Mouse (Mus musculus) neural tube, embryonic 15.5 days (tissue): ENCODE results near the gene Slc25a14. TPM values are rescaled to one million over a fixed set of nuclear protein-coding genes. Genes with fewer than 3 reads are reported as not detected.

Source experiments
- ATAC-seq: fragments of 200-750 bp; cut with Nextera tagmentation; 2 replicates; pipeline ENCODE4 v1.8.0; 2017; ENCODE audit warnings: mild to moderate bottlenecking, moderate TSS enrichment, moderate library complexity; ENCODE audit not compliant: low FRiP score
- H3K27ac ChIP-seq: fragments of 300-500 bp; sonication (generic); replicated peaks from 2 replicates; pipeline ENCODE4 v1.5.1; 2015; ENCODE audit warnings: mild to moderate bottlenecking, inconsistent platforms
- H3K27me3 ChIP-seq: fragments of 300-500 bp; sonication (generic); replicated peaks from 2 replicates; pipeline ENCODE4 v1.6.1; 2015; ENCODE audit warnings: inconsistent platforms
- H3K36me3 ChIP-seq: fragments of 300-500 bp; sonication (generic); 2 replicates; pipeline ENCODE4 v1.6.1; 2015; ENCODE audit warnings: inconsistent platforms
- H3K4me1 ChIP-seq: fragments of 300-500 bp; sonication (generic); 2 replicates; pipeline ENCODE4 v1.6.1; 2015; ENCODE audit warnings: inconsistent platforms
- H3K4me2 ChIP-seq: fragments of 300-500 bp; sonication (generic); 2 replicates; pipeline ENCODE4 v1.6.1; 2015; ENCODE audit warnings: inconsistent platforms, mild to moderate bottlenecking, moderate library complexity
- H3K4me3 ChIP-seq: fragments of 300-500 bp; sonication (generic); replicated peaks from 2 replicates; pipeline ENCODE4 v1.5.1; 2015; ENCODE audit warnings: mild to moderate bottlenecking, inconsistent platforms
- H3K9ac ChIP-seq: fragments of 300-500 bp; sonication (generic); replicated peaks from 2 replicates; pipeline ENCODE4 v1.6.1; 2015; ENCODE audit warnings: mild to moderate bottlenecking, inconsistent platforms
- H3K9me3 ChIP-seq: fragments of 300-500 bp; sonication (generic); replicated peaks from 2 replicates; pipeline ENCODE4 v1.6.1; 2016; ENCODE audit warnings: inconsistent platforms
- WGBS: fragments of 180-500 bp; shearing (Covaris S2); methylation state at CpG from one replicate; pipeline ENCODE4 v1.1.7; 2015; ENCODE audit warnings: mixed read lengths; 5-methylcytosine and 5-hydroxymethylcytosine counted together
- microRNA-seq: library from miRNA; unstranded; fragments of <30 nt; microRNA quantifications from one replicate; pipeline ENCODE4, GENCODE M21; 2017
- polyA plus RNA-seq: library from polyadenylated mRNA; unstranded; fragments of >200 nt; fragmentation: Nextera tagmentation; extraction: Ambion mirVana; gene quantifications from 2 replicates; pipeline ENCODE4 v1.2.1, GENCODE M21; 2015

Gene Slc25a14
- polyA plus RNA-seq, 1 experiment from 2014 or later: 40.8 TPM

DNA sequence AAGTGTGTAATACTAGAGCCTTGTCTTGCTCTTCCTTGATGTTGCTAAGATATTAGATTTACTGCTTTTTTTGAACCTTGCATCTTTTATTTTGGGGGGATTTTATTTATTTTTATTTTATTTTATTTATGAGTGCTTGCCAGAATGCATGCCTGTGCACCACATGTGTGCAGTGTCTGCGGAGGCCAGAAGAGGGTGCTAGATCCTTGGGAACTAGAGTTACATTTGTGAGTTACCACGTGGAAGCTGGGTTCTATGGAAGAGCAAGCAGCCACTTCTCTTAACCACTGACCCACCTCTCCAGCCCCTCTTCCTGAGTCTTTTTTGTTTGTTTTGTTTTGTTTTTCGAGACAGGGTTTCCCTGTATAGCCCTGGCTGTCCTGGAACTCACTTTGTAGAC lies 46.4 kb downstream of the Slc25a14 start:
- Histone ChIP-seq H3K9ac (no peak overlapping the region), H3K27me3 (no peaks in the 10 kb centered on the region), H3K4me3 (no peak overlapping the region), H3K4me2 (no peak overlapping the region), H3K9me3 (no peaks in the 10 kb centered on the region), H3K27ac (no peak overlapping the region), H3K4me1 (no peaks in the 10 kb centered on the region), H3K36me3 (no peaks in the 10 kb centered on the region)
- ATAC-seq: no peak
- 73% methylated on average over 3 of the region's 3 CpGs for WGBS

DNA sequence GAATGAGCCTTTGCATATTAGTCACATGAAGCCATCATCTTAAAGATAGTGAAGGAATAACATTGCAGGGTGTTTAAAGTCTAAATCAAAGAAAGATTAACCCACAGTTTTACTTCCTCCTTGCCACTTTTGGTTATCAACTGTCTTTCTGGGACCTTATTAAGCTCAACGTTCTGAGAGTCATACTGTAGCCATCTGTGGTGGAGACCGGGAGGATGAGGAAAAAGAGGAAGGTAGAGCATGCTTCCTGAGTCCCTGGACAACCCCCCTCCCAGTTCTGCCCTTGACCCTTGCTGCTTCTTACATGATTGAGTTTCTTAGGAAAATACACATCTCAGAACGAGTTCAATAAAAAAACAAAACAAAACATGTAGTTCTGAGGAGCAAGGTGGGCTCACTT lies 48.5 kb downstream of the Slc25a14 start:
- no peak overlapping the region for H3K27ac ChIP-seq
- H3K4me2 ChIP-seq: no peak overlapping the region
- no peaks in the 10 kb centered on the region for H3K9me3 ChIP-seq
- WGBS: 80% methylated on average over 3 of the region's 3 CpGs
- H3K9ac ChIP-seq: no peak overlapping the region
- ATAC-seq: no peak
- no peaks in the 10 kb centered on the region for H3K4me1 ChIP-seq
- no peak overlapping the region for H3K4me3 ChIP-seq
- H3K36me3 ChIP-seq: no peaks in the 10 kb centered on the region
- no peaks in the 10 kb centered on the region for H3K27me3 ChIP-seq

DNA sequence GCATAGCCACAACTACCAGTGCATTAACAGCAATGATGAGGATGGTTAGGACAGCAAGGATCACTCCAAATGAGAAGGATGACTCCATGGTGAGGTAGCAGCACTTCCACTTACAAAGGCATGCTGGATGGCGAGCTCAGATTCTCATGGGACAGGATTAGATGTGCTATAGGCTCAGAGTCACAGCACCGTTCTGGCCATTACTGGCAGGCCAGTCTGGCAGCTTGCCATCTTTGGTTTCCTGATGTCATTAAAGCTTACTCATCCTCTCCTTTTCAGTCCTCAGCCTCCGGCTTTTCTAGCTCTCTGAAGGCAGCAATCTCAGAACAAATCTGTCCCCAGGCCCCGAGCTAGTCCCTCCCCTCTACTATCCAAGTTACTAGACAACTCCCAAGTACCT lies 51.0 kb downstream of the Slc25a14 start, which contains the start of gene Gpr119:
Gene Gpr119, minus strand, starts transcription at position 308 of the 400 bp plus-strand sequence.
- H3K9ac ChIP-seq: no peak within 1 kb of the TSS
- no peak within 1 kb of the TSS for H3K4me3 ChIP-seq
- 59% methylated on average over 4 of the region's 4 CpGs for WGBS
- ATAC-seq: no peak
- H3K9me3 ChIP-seq: no peaks in the 10 kb centered on the region
- H3K27ac ChIP-seq: no peak within 1 kb of the TSS
- no peaks in the 10 kb centered on the region for H3K27me3 ChIP-seq
- no peaks in the 10 kb centered on the region for H3K36me3 ChIP-seq
- no peaks in the 10 kb centered on the region for H3K4me1 ChIP-seq
- H3K4me2 ChIP-seq: no peak within 1 kb of the TSS

- Histone ChIP-seq H3K27ac (no peak overlapping the region), H3K4me2 (no peak overlapping the region), H3K9ac (no peak overlapping the region), H3K4me1 (no peaks in the 10 kb centered on the region), H3K9me3 (no peaks in the 10 kb centered on the region), H3K36me3 (no peaks in the 10 kb centered on the region), H3K27me3 (no peaks in the 10 kb centered on the region), H3K4me3 (no peak overlapping the region)
- WGBS: 21% methylated on average over 3 of the region's 3 CpGs
- no peak for ATAC-seq
These were observed 60.2 kb downstream of the Slc25a14 start for GRCm38 (mm10) chrX:48683451-48683850.

DNA sequence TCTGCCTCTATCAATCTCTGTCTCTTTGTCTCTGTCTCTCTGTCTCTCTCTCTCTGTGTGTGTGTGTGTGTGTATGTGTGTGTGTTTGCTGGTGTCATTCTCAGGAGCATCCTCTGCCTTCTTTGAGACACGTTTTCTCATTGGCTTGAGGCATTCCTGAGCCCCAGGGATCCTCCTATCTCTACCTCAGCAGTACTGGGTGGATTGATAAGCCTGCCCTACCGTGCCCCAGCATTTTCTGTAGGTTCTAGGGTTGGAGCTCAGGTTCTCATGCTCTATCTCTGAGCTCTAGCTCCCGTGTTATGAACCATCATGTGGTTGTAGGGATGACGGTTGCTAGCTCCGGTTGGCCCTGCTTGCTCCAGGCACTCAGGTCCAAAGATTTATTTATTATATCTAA lies 60.6 kb downstream of the Slc25a14 start:
- Histone ChIP-seq H3K4me2 (no peak overlapping the region), H3K4me3 (no peak overlapping the region), H3K9ac (no peak overlapping the region), H3K9me3 (no peaks in the 10 kb centered on the region), H3K4me1 (no peaks in the 10 kb centered on the region), H3K27me3 (no peaks in the 10 kb centered on the region), H3K36me3 (no peaks in the 10 kb centered on the region), H3K27ac (no peak overlapping the region)
- 78% methylated on average over 5 of the region's 5 CpGs for WGBS
- no peak for ATAC-seq

DNA sequence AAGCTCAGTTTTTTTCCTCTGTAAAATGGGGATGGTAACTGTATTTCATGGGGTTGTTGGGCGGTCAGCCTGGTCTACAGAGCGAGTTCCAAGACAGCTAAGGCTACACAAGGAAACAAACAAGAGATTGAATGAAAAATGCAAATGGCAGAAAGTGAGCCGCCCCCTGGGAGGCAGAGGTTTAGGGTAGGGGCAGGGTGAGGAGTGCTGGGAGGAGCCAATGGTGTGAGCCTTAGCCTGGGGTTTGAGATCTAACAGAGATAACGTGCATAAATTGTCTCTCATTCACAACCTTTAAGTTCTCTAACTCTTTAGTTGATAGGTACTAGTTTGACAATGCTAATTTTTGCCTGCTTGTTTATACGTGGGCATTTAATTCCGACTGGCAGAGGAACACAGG lies 71.2 kb downstream of the Slc25a14 start:
- H3K4me1 ChIP-seq: peaks cover 6% of the 10 kb centered on the region
- H3K27me3 ChIP-seq: no peaks in the 10 kb centered on the region
- H3K36me3 ChIP-seq: no peaks in the 10 kb centered on the region
- WGBS: 14% methylated on average over 6 of the region's 6 CpGs
- H3K4me3 ChIP-seq: peak overlapping the region; percentile 58
- H3K27ac ChIP-seq: peak overlapping the region; percentile 63; the same call in 1 of the 2 replicates
- H3K4me2 ChIP-seq: peak overlapping the region; percentile 57
- peak overlapping the region; percentile 30; the same call in 1 of the 2 replicates for H3K9ac ChIP-seq
- H3K9me3 ChIP-seq: no peaks in the 10 kb centered on the region
- ATAC-seq: peak; percentile 90

- H3K9ac ChIP-seq: peak within 1 kb of the TSS; percentile 47
- H3K4me3 ChIP-seq: peak within 1 kb of the TSS; percentile 58
- H3K27me3 ChIP-seq: no peaks in the 10 kb centered on the region
- no peaks in the 10 kb centered on the region for H3K36me3 ChIP-seq
- peak within 1 kb of the TSS; percentile 57 for H3K4me2 ChIP-seq
- peaks cover 6% of the 10 kb centered on the region for H3K4me1 ChIP-seq
- peak; percentile 99 for ATAC-seq
- H3K9me3 ChIP-seq: no peaks in the 10 kb centered on the region
- WGBS: 18% methylated on average over 41 of the region's 42 CpGs
- H3K27ac ChIP-seq: peak within 1 kb of the TSS; percentile 63; the same call in 1 of the 2 replicates
These were observed 71.7 kb downstream of the Slc25a14 start, which contains the start of gene Rbmx2 for GRCm38 (mm10) chrX:48694864-48695371. Gene Rbmx2, plus strand, starts transcription at chrX:48695004.

GRCm38 (mm10) chrX:48709701-48710100 lies 86.5 kb downstream of the Slc25a14 start:
- Histone ChIP-seq H3K36me3 (peaks cover 9% of the 10 kb centered on the region; the same call in 1 of the 2 replicates), H3K4me3 (no peak overlapping the region), H3K27me3 (no peaks in the 10 kb centered on the region), H3K27ac (no peak overlapping the region), H3K4me1 (no peaks in the 10 kb centered on the region), H3K4me2 (no peak overlapping the region), H3K9ac (no peak overlapping the region), H3K9me3 (no peaks in the 10 kb centered on the region)
- no peak for ATAC-seq
- WGBS: 90% methylated on average over 10 of the region's 10 CpGs

Small RNAs within 50 kb of the gene (microRNA-seq; reads per million reads assigned to microRNA genes)
- gene Gm27828: not detected

Other genes with a start within 250 kb of the Slc25a14 start
- 0.74 and 2.5 TPM in 2 replicates for gene Elf4, start 160.3 kb upstream of the Slc25a14 start, polyA plus RNA-seq
- gene Aifm1, start 109.8 kb upstream of the Slc25a14 start, polyA plus RNA-seq: 40.9 and 49.1 TPM in 2 replicates
- 78.3 and 102 TPM in 2 replicates for gene Rab33a, start 104.1 kb upstream of the Slc25a14 start, polyA plus RNA-seq
- 7.2 and 7.9 TPM in 2 replicates for gene Zfp280c, start 28.9 kb upstream of the Slc25a14 start, polyA plus RNA-seq
- 0.09 TPM in 1 of 2 replicates, not detected in the other for gene Gpr119, start 51.1 kb downstream of the Slc25a14 start, polyA plus RNA-seq
- 19.9 and 20.7 TPM in 2 replicates for gene Rbmx2, start 71.6 kb downstream of the Slc25a14 start, polyA plus RNA-seq